Mouse (Mus musculus) intestine, embryonic 15.5 days (tissue): ENCODE results near the gene Rab25. TPM values are rescaled to one million over a fixed set of nuclear protein-coding genes. Genes with fewer than 3 reads are reported as not detected.

ENCODE experiments used
- ATAC-seq: fragments of 200-750 bp; cut with Nextera tagmentation; 2 replicates; pipeline ENCODE4 v1.8.0; 2017; ENCODE audit warnings: moderate TSS enrichment, moderate library complexity
- H3K27ac ChIP-seq: fragments of 300-500 bp; sonication (generic); 2 replicates; pipeline ENCODE4 v1.5.1; 2015; ENCODE audit warnings: mild to moderate bottlenecking, inconsistent platforms
- H3K27me3 ChIP-seq: fragments of 300-500 bp; sonication (generic); replicated peaks from 2 replicates; pipeline ENCODE4 v1.6.1; 2015; ENCODE audit warnings: inconsistent platforms
- H3K36me3 ChIP-seq: fragments of 300-500 bp; sonication (generic); 2 replicates; pipeline ENCODE4 v1.6.1; 2015; ENCODE audit warnings: inconsistent platforms
- H3K4me1 ChIP-seq: fragments of 300-500 bp; sonication (generic); replicated peaks from 2 replicates; pipeline ENCODE4 v1.6.1; 2015; ENCODE audit warnings: inconsistent platforms
- H3K4me2 ChIP-seq: fragments of 300-500 bp; sonication (generic); replicated peaks from 2 replicates; pipeline ENCODE4 v1.6.1; 2015; ENCODE audit warnings: mild to moderate bottlenecking, inconsistent platforms
- H3K4me3 ChIP-seq: fragments of 300-500 bp; sonication (generic); replicated peaks from 2 replicates; pipeline ENCODE4 v1.5.1; 2015; ENCODE audit warnings: inconsistent platforms
- H3K9ac ChIP-seq: fragments of 300-500 bp; sonication (generic); 2 replicates; pipeline ENCODE4 v1.6.1; 2015; ENCODE audit warnings: inconsistent platforms
- H3K9me3 ChIP-seq: fragments of 300-500 bp; sonication (generic); 2 replicates; pipeline ENCODE4 v1.6.1; 2016; ENCODE audit warnings: inconsistent platforms
- WGBS: fragments of 180-500 bp; shearing (Covaris S2); methylation state at CpG from one replicate; pipeline ENCODE4 v1.1.7; 2015; 5-methylcytosine and 5-hydroxymethylcytosine counted together
- polyA plus RNA-seq: library from polyadenylated mRNA; unstranded; fragments of >200 nt; fragmentation: Nextera tagmentation; extraction: Ambion mirVana; gene quantifications from 2 replicates; pipeline ENCODE4 v1.2.1, GENCODE M21; 2015

The Rab25 gene
- polyA plus RNA-seq, 1 experiment from 2014 or later = 75.2 TPM

- no peak for ATAC-seq
- 0 out of 2 replicates have a peak overlapping the region, but pooled peaks have one; percentile 0 for H3K9ac ChIP-seq
- no peak overlapping the region for H3K27ac ChIP-seq
- no peak overlapping the region for H3K4me3 ChIP-seq
- H3K36me3 ChIP-seq = peaks cover 22% of the 10 kb centered on the region
- WGBS = 58% methylated on average over 9 of the region's 9 CpGs
- no peaks in the 10 kb centered on the region for H3K27me3 ChIP-seq
- H3K4me2 ChIP-seq = no peak overlapping the region
- H3K9me3 ChIP-seq = no peaks in the 10 kb centered on the region
- peaks cover 52% of the 10 kb centered on the region for H3K4me1 ChIP-seq
Measured at GRCm38 (mm10) chr3:88538271-88539145, 9.6 kb downstream of the Rab25 start.

GRCm38 (mm10) chr3:88537146-88537545, 11.0 kb downstream of the Rab25 start:
- H3K27ac ChIP-seq = peak overlapping the region; percentile 64; the same call in 1 of the 2 replicates
- H3K27me3 ChIP-seq = no peaks in the 10 kb centered on the region
- peaks cover 22% of the 10 kb centered on the region for H3K36me3 ChIP-seq
- no peak for ATAC-seq
- H3K4me2 ChIP-seq = peak overlapping the region; percentile 82
- peaks cover 55% of the 10 kb centered on the region for H3K4me1 ChIP-seq
- no peaks in the 10 kb centered on the region for H3K9me3 ChIP-seq
- peak overlapping the region; percentile 56; the same call in 1 of the 2 replicates for H3K4me3 ChIP-seq
- H3K9ac ChIP-seq = peak overlapping the region; percentile 33; the same call in 1 of the 2 replicates
- 69% methylated on average over 6 of the region's 6 CpGs for WGBS

GRCm38 (mm10) chr3:88536103-88536930, 11.8 kb downstream of the Rab25 start:
- H3K4me1 ChIP-seq = peaks cover 55% of the 10 kb centered on the region
- no peaks in the 10 kb centered on the region for H3K27me3 ChIP-seq
- H3K4me2 ChIP-seq = peak overlapping the region; percentile 82
- WGBS = 6% methylated on average over 64 of the region's 64 CpGs
- H3K9ac ChIP-seq = peak overlapping the region; percentile 33
- H3K9me3 ChIP-seq = no peaks in the 10 kb centered on the region
- H3K27ac ChIP-seq = peak overlapping the region; percentile 64
- peak; percentile 62 for ATAC-seq
- H3K36me3 ChIP-seq = peaks cover 22% of the 10 kb centered on the region
- H3K4me3 ChIP-seq = peak overlapping the region; percentile 56

GRCm38 (mm10) chr3:88535527-88535926, 12.6 kb downstream of the Rab25 start:
- peak overlapping the region; percentile 93 for H3K9ac ChIP-seq
- no peak overlapping the region for H3K27ac ChIP-seq

GRCm38 (mm10) chr3:88535005-88535404, 13.1 kb downstream of the Rab25 start:
- H3K36me3 ChIP-seq = peaks cover 22% of the 10 kb centered on the region
- no peak for ATAC-seq
- H3K4me3 ChIP-seq = peak overlapping the region; percentile 56
- no peaks in the 10 kb centered on the region for H3K27me3 ChIP-seq
- no peak overlapping the region for H3K27ac ChIP-seq
- WGBS = 37% methylated on average over 3 of the region's 3 CpGs
- no peaks in the 10 kb centered on the region for H3K9me3 ChIP-seq
- H3K4me2 ChIP-seq = peak overlapping the region; percentile 82
- H3K9ac ChIP-seq = peak overlapping the region; percentile 93
- H3K4me1 ChIP-seq = peaks cover 63% of the 10 kb centered on the region

More at GRCm38 (mm10) chr3:88535527-88535926, 12.6 kb downstream of the Rab25 start:
- WGBS = 56% methylated on average over 4 of the region's 4 CpGs
- Histone ChIP-seq H3K36me3 (peaks cover 22% of the 10 kb centered on the region), H3K4me1 (peaks cover 57% of the 10 kb centered on the region), H3K4me3 (peak overlapping the region; percentile 56; the same call in 1 of the 2 replicates), H3K4me2 (peak overlapping the region; percentile 82), H3K9me3 (no peaks in the 10 kb centered on the region), H3K27me3 (no peaks in the 10 kb centered on the region)
- ATAC-seq = no peak

- Histone ChIP-seq H3K36me3 (peaks cover 20% of the 10 kb centered on the region), H3K27me3 (no peaks in the 10 kb centered on the region), H3K4me3 (peak overlapping the region; percentile 56), H3K4me2 (peak overlapping the region; percentile 82), H3K4me1 (peaks cover 69% of the 10 kb centered on the region), H3K9ac (peak overlapping the region; percentile 93), H3K27ac (peak overlapping the region; percentile 87; the same call in 1 of the 2 replicates), H3K9me3 (no peaks in the 10 kb centered on the region)
- ATAC-seq = no peak
- 0% methylated on average over 5 of the region's 5 CpGs for WGBS
Measured at GRCm38 (mm10) chr3:88533706-88534105, 14.4 kb downstream of the Rab25 start.

GRCm38 (mm10) chr3:88532689-88533511, 15.2 kb downstream of the Rab25 start:
- Histone ChIP-seq H3K27ac (peak overlapping the region; percentile 87), H3K4me2 (peak overlapping the region; percentile 82), H3K4me1 (peaks cover 67% of the 10 kb centered on the region), H3K36me3 (peaks cover 14% of the 10 kb centered on the region), H3K9me3 (no peaks in the 10 kb centered on the region), H3K9ac (peak overlapping the region; percentile 93), H3K4me3 (peak overlapping the region; percentile 56), H3K27me3 (no peaks in the 10 kb centered on the region)
- under 1% methylated on average over 39 of the region's 40 CpGs for WGBS
- peak; percentile 6; the same call in 1 of the 2 replicates for ATAC-seq

GRCm38 (mm10) chr3:88532299-88532674, 15.8 kb downstream of the Rab25 start, which contains the start of gene Mex3a:
Mex3a (plus strand) TSS chr3:88532395.
- ATAC-seq = peak; percentile 2; the same call in 1 of the 2 replicates
- H3K27me3 ChIP-seq = no peaks in the 10 kb centered on the region
- H3K9me3 ChIP-seq = no peaks in the 10 kb centered on the region
- H3K9ac ChIP-seq = peak within 1 kb of the TSS; percentile 93
- WGBS = under 1% methylated on average over 20 of the region's 31 CpGs
- H3K4me2 ChIP-seq = peak within 1 kb of the TSS; percentile 82
- peaks cover 13% of the 10 kb centered on the region for H3K36me3 ChIP-seq
- peaks cover 69% of the 10 kb centered on the region for H3K4me1 ChIP-seq
- peak within 1 kb of the TSS; percentile 87 for H3K27ac ChIP-seq
- H3K4me3 ChIP-seq = peak within 1 kb of the TSS; percentile 56

- ATAC-seq = peak; percentile 82
- H3K36me3 ChIP-seq = peaks cover 6% of the 10 kb centered on the region
Measured at GRCm38 (mm10) chr3:88531348-88532298, 16.5 kb downstream of the Rab25 start.

GRCm38 (mm10) chr3:88530082-88530864, 17.8 kb downstream of the Rab25 start:
- WGBS = 21% methylated on average over 11 of the region's 11 CpGs
- peak overlapping the region; percentile 82 for H3K4me2 ChIP-seq
- peak overlapping the region; percentile 93 for H3K9ac ChIP-seq
- no peaks in the 10 kb centered on the region for H3K9me3 ChIP-seq
- no peaks in the 10 kb centered on the region for H3K27me3 ChIP-seq
- H3K36me3 ChIP-seq = peaks cover 1% of the 10 kb centered on the region; the same call in 1 of the 2 replicates
- H3K27ac ChIP-seq = peak overlapping the region; percentile 87
- H3K4me1 ChIP-seq = peaks cover 49% of the 10 kb centered on the region
- ATAC-seq = no peak
- H3K4me3 ChIP-seq = peak overlapping the region; percentile 56

More at GRCm38 (mm10) chr3:88531348-88532298, 16.5 kb downstream of the Rab25 start:
- under 1% methylated on average over 56 of the region's 63 CpGs for WGBS
- Histone ChIP-seq H3K4me2 (peak overlapping the region; percentile 82), H3K27me3 (no peaks in the 10 kb centered on the region), H3K27ac (peak overlapping the region; percentile 87), H3K9ac (peak overlapping the region; percentile 93), H3K4me1 (peaks cover 62% of the 10 kb centered on the region), H3K9me3 (no peaks in the 10 kb centered on the region), H3K4me3 (peak overlapping the region; percentile 56)
